In genomic region chr6:31592128-31592527, GRCm38 (mm10) we compare ENCODE assay signal across 12 mouse cellular contexts. TPM values are rescaled to one million over a fixed set of nuclear protein-coding genes. Genes with fewer than 3 reads are reported as not detected.
A peak's percentile ranks its signal among the peaks of the same experiment; 100 is the strongest.
DNase-seq lines count a peak whose midpoint lies in the region; ATAC-seq and TF ChIP-seq lines count a peak whose summit lies in the region.
"Had no signal": no experiment of that assay in that cellular context is flagged by ENCODE, and none has a peak within 500 bp of the region (broad histone marks: within the 10 kb centered on the region; RNA-seq: fewer than 3 reads in every experiment).

No protein-coding gene starts in this region.

- TF ChIP-seq POLR2A in MEL (IDR thresholded peaks at IDR 0.05; ENCODE audit: control insufficient read depth in 1 of 2, insufficient read depth in 1 of 2, low read depth in 1 of 2, low read length in 2 of 2, poor library complexity in 1 of 2): no peak

- no peaks in the 10 kb centered on the region for H3K79me2 ChIP-seq in MEL (ENCODE audit: control insufficient read depth, insufficient read depth, low read length, poor library complexity)

- peaks cover 9% of the 10 kb centered on the region; the same call in 1 of the 2 replicates for H3K4me1 ChIP-seq in kidney, embryonic 14.5 days (ENCODE audit: control insufficient read depth, insufficient read depth, low read length)
- peaks cover 13 to 29% of the 10 kb centered on the region in 2 experiments for H3K4me1 ChIP-seq in MEL (ENCODE audit: control insufficient read depth in 1 of 2, insufficient read depth in 2 of 2, low read length in 2 of 2)
- H3K4me1 ChIP-seq in liver, embryonic 15.5 days (replicated peaks): peaks cover 75% of the 10 kb centered on the region

- H3K27ac ChIP-seq in gastrocnemius, adult 2 months: peak overlapping the region; percentile 80
- H3K27ac ChIP-seq in kidney, embryonic 14.5 days (ENCODE audit: low read depth, low read length): 0 out of 2 replicates have a peak overlapping the region, but pooled peaks have one; percentile 6
- H3K27ac ChIP-seq in MEL (ENCODE audit: control insufficient read depth, low read depth, low read length): no peak overlapping the region
- H3K27ac ChIP-seq in liver, embryonic 15.5 days (replicated peaks): peak overlapping the region; percentile 84
- H3K27ac ChIP-seq: midbrain, embryonic 15.5 days; neural tube, embryonic 12.5 days had no signal

- H3K9me3 ChIP-seq in kidney, embryonic 14.5 days (ENCODE audit: control insufficient read depth, low read length): no peaks in the 10 kb centered on the region
- no peaks in the 10 kb centered on the region for H3K9me3 ChIP-seq in MEL (replicated peaks; ENCODE audit: insufficient read depth, low read length)
- no peaks in the 10 kb centered on the region for H3K9me3 ChIP-seq in liver, embryonic 15.5 days (replicated peaks)
- H3K9me3 ChIP-seq: heart, embryonic 12.5 days; midbrain, embryonic 15.5 days; neural tube, embryonic 12.5 days had no signal

- TF ChIP-seq RAD21 in MEL (IDR thresholded peaks at IDR 0.05; ENCODE audit: low read depth, low read length): no peak

- H3K27me3 ChIP-seq in kidney, embryonic 14.5 days (ENCODE audit: control insufficient read depth, insufficient read depth, low read length): no peaks in the 10 kb centered on the region
- H3K27me3 ChIP-seq in MEL (ENCODE audit: control insufficient read depth in 1 of 2, insufficient read depth in 2 of 2, low read length in 2 of 2): no peaks in the 10 kb centered on the region
- no peaks in the 10 kb centered on the region for H3K27me3 ChIP-seq in liver, embryonic 15.5 days
- H3K27me3 ChIP-seq: heart, embryonic 12.5 days; midbrain, embryonic 15.5 days; neural tube, embryonic 12.5 days had no signal

- H3K36me3 ChIP-seq in kidney, embryonic 14.5 days (ENCODE audit: control insufficient read depth, insufficient read depth, low read length): no peaks in the 10 kb centered on the region
- H3K36me3 ChIP-seq in MEL (ENCODE audit: control insufficient read depth in 1 of 2, insufficient read depth in 2 of 2, low read length in 2 of 2): peaks cover 0 to 22% of the 10 kb centered on the region in 2 experiments; a peak in 2 of 4 replicates
- H3K36me3 ChIP-seq in liver, embryonic 15.5 days (replicated peaks): no peaks in the 10 kb centered on the region
- H3K36me3 ChIP-seq: heart, embryonic 12.5 days; midbrain, embryonic 15.5 days; neural tube, embryonic 12.5 days had no signal

- H3K9ac ChIP-seq in kidney, embryonic 14.5 days (ENCODE audit: low read depth, low read length): no peak overlapping the region
- H3K9ac ChIP-seq in MEL (ENCODE audit: control insufficient read depth, low read depth, low read length, poor library complexity, severe bottlenecking): no peak overlapping the region
- H3K9ac ChIP-seq in liver, embryonic 15.5 days: peak overlapping the region; percentile 30; the same call in 1 of the 2 replicates
- H3K9ac ChIP-seq: heart, embryonic 12.5 days; midbrain, embryonic 15.5 days; neural tube, embryonic 12.5 days had no signal

- no peak for ATAC-seq in kidney, embryonic 14.5 days (ENCODE audit: low FRiP score, low TSS enrichment)
- peak; percentile 67 for ATAC-seq in liver, embryonic 15.5 days (ENCODE audit: insufficient read depth)
- ATAC-seq: midbrain, embryonic 15.5 days had no signal

- TF ChIP-seq EP300 in MEL (IDR thresholded peaks at IDR 0.05; ENCODE audit: low read depth in 1 of 2, low read length in 2 of 2): no peak

- TF ChIP-seq CTCF in gastrocnemius, adult 2 months (IDR thresholded peaks at IDR 0.05): no peak
- TF ChIP-seq CTCF in MEL (IDR thresholded peaks at IDR 0.05 in 2 of 3, conservative IDR thresholded peaks at IDR 0.05 in 1 of 3; ENCODE audit: control insufficient read depth in 1 of 3, insufficient read depth in 1 of 3, low read depth in 2 of 3, low read length in 3 of 3, poor library complexity in 1 of 3, severe bottlenecking in 1 of 3): no peak

- WGBS in kidney, embryonic 14.5 days: 90% methylated on average over 2 of the region's 2 CpGs
- WGBS in liver, embryonic 15.5 days (ENCODE audit: insufficient replicate concordance): 16% methylated on average over 2 of the region's 2 CpGs

- intact Hi-C loops in gastrocnemius, adult 2 months (cut with DNase I): no loop called here
- intact Hi-C loops in gastrocnemius, postnatal 14 days (cut with DNase I; ENCODE audit: low total_unique reads): no loop called here

- no peak for DNase-seq in gastrocnemius, adult 2 months
- no peak for DNase-seq in gastrocnemius, postnatal 14 days
- no peak for DNase-seq in kidney, adult 9 months
- peak; percentile 32 for DNase-seq in MEL (ENCODE audit: low read depth, low spot score)
- DNase-seq in Muller cell, postnatal 12 days (ENCODE audit: inconsistent ontology term): no peak
- no peak for DNase-seq in thymus, postnatal 10 days (ENCODE audit: low spot score in 2 of 2)
- DNase-seq: cerebellum, adult 8-10 months had no signal

- H3K4me3 ChIP-seq in gastrocnemius, adult 2 months: no peak overlapping the region
- no peak overlapping the region for H3K4me3 ChIP-seq in kidney, embryonic 14.5 days (ENCODE audit: low read length)
- H3K4me3 ChIP-seq in MEL (ENCODE audit: control insufficient read depth in 1 of 2, insufficient read depth in 1 of 2, low read depth in 2 of 2, low read length in 2 of 2): no peak overlapping the region
- no peak overlapping the region for H3K4me3 ChIP-seq in liver, embryonic 15.5 days (replicated peaks)
- H3K4me3 ChIP-seq: heart, embryonic 12.5 days; midbrain, embryonic 15.5 days; neural tube, embryonic 12.5 days had no signal

- H3K4me2 ChIP-seq in kidney, embryonic 14.5 days (replicated peaks; ENCODE audit: low read depth, low read length): no peak overlapping the region
- H3K4me2 ChIP-seq in liver, embryonic 15.5 days: peak overlapping the region; percentile 46
- H3K4me2 ChIP-seq: heart, embryonic 12.5 days; midbrain, embryonic 15.5 days; neural tube, embryonic 12.5 days had no signal

TF ChIP-seq in MEL, 35 proteins besides CTCF, POLR2A, EP300 and RAD21:
- TF ChIP-seq NELFE (IDR thresholded peaks at IDR 0.05; ENCODE audit: low read depth, low read length) (no peak), GATA1 (IDR thresholded peaks at IDR 0.05; ENCODE audit: low read depth, low read length) (0 out of 2 replicates have a peak, but pooled peaks have one; percentile 19), BHLHE40 (IDR thresholded peaks at IDR 0.05; ENCODE audit: borderline replicate concordance, low read depth, low read length) (peak; percentile 38; the same call in 1 of the 2 replicates), TAL1 (IDR thresholded peaks at IDR 0.05; ENCODE audit: low read length) (peak; percentile 62), RCOR1 (IDR thresholded peaks at IDR 0.05; ENCODE audit: low read depth, low read length) (no peak)

RNA-seq across cellular contexts. Expression of gene Podxl, which starts 28.3 kb away (rescaled TPM):
- total RNA-seq in gastrocnemius, adult 2 months (2021): 10 to 100 TPM; 22.0 to 31.9 TPM
- total RNA-seq in gastrocnemius, postnatal 14 days (2021): 10 to 100 TPM; 24.9 to 30.4 TPM
- 34.6 and 41.0 TPM in 2 replicates for polyA plus RNA-seq in kidney, embryonic 14.5 days (2014; fragmentation: Nextera tagmentation; extraction: Ambion mirVana)
- 14.2 and 19.1 TPM in 2 replicates for total RNA-seq in MEL (2012; rRNA removed)
- polyA plus RNA-seq in MEL (2012; ENCODE audit: insufficient read depth in 1 of 2, insufficient read length in 2 of 2, low read depth in 1 of 2, low replicate concordance in 2 of 2, missing spikeins in 1 of 2): 10 to 100 TPM in 1 of 2 experiments, not detected in 1; 40.8 TPM
- polyA plus RNA-seq in liver, embryonic 15.5 days (2015; fragmentation: Nextera tagmentation; extraction: Ambion mirVana): 5.1 and 5.8 TPM in 2 replicates
